In genomic region chr5:21785053-21785452, GRCm38 (mm10) we compare ENCODE assay signal across 7 mouse cellular contexts. TPM values are rescaled to one million over a fixed set of nuclear protein-coding genes. Genes with fewer than 3 reads are reported as not detected.
DNase-seq lines count a peak whose midpoint lies in the region; ATAC-seq lines count a peak whose summit lies in the region.

Gene Dnajc2 (minus strand): TSS chr5:21785251.
Gene Psmc2 (plus strand): TSS chr5:21785283.

- H3K27ac ChIP-seq in intestine, embryonic 15.5 days = peak within 1 kb of the TSS; percentile 55
- peak within 1 kb of the TSS; percentile 93 for H3K27ac ChIP-seq in midbrain, embryonic 10.5 days (replicated peaks)

- intact Hi-C loops in gastrocnemius, postnatal 36 days (cut with DNase I) = no loop called here
- intact Hi-C loops in left cerebral cortex, postnatal 25 days (cut with DNase I) = loop anchor here (5.0 kb wide), 2 partner anchors 48 to 732 kb away; partner anchors contain the start of gene Pmpcb

- H3K4me3 ChIP-seq in intestine, embryonic 15.5 days (replicated peaks) = peak within 1 kb of the TSS; percentile 97
- H3K4me3 ChIP-seq in midbrain, embryonic 10.5 days = peak within 1 kb of the TSS; percentile 99

- H3K9ac ChIP-seq in intestine, embryonic 15.5 days = peak within 1 kb of the TSS; percentile 85

- under 1% methylated on average over 37 of the region's 37 CpGs for WGBS in intestine, embryonic 15.5 days
- WGBS in midbrain, embryonic 10.5 days = under 1% methylated on average over 37 of the region's 37 CpGs

- peak; percentile 93 for DNase-seq in adrenal gland, adult 2 months
- DNase-seq in embryo, embryonic 11.5 days (ENCODE audit: low read depth, low spot score) = peak; percentile 83
- peak; percentile 86 to 87 for DNase-seq in gastrocnemius, postnatal 36 days
- peak; percentile 89 to 95 for DNase-seq in left cerebral cortex, postnatal 25 days (ENCODE audit: low spot score in 2 of 2)
- peak; percentile 88 for DNase-seq in midbrain, embryonic 10.5 days (ENCODE audit: low spot score)
- peak; percentile 90 for DNase-seq in right cerebral cortex, postnatal 4 days

- ATAC-seq in intestine, embryonic 15.5 days = peak; percentile 97

- H3K4me2 ChIP-seq in intestine, embryonic 15.5 days (replicated peaks) = peak within 1 kb of the TSS; percentile 85

- peaks cover 6% of the 10 kb centered on the region; the same call in 1 of the 2 replicates for H3K4me1 ChIP-seq in intestine, embryonic 15.5 days (replicated peaks)
- peaks cover 40% of the 10 kb centered on the region for H3K4me1 ChIP-seq in midbrain, embryonic 10.5 days

- H3K9me3 ChIP-seq in intestine, embryonic 15.5 days = no peaks in the 10 kb centered on the region
- no peaks in the 10 kb centered on the region for H3K9me3 ChIP-seq in midbrain, embryonic 10.5 days (replicated peaks)

- H3K27me3 ChIP-seq in intestine, embryonic 15.5 days (replicated peaks) = no peaks in the 10 kb centered on the region
- H3K27me3 ChIP-seq in midbrain, embryonic 10.5 days (ENCODE audit: low read depth, poor library complexity, severe bottlenecking) = no peaks in the 10 kb centered on the region

- peaks cover 18% of the 10 kb centered on the region for H3K36me3 ChIP-seq in intestine, embryonic 15.5 days
- peaks cover 47% of the 10 kb centered on the region for H3K36me3 ChIP-seq in midbrain, embryonic 10.5 days

RNA-seq across cellular contexts. Expression of gene Dnajc2, which starts in this region (rescaled TPM):
- 10 to 100 TPM; 27.6 to 33.5 TPM for total RNA-seq in adrenal gland, adult 2 months (2021)
- 36.7 and 42.7 TPM in 2 replicates for polyA plus RNA-seq in adrenal gland, adult 2 months (2012; rRNA removed)
- total RNA-seq in gastrocnemius, postnatal 36 days (2021) = 10 to 100 TPM; 17.7 to 21.2 TPM
- 76.3 and 88.1 TPM in 2 replicates for polyA plus RNA-seq in intestine, embryonic 15.5 days (2015; fragmentation: Nextera tagmentation; extraction: Ambion mirVana)
- 10 to 100 TPM; 29.6 to 34.9 TPM for total RNA-seq in left cerebral cortex, postnatal 25 days (2021)
- 89.0 and 100 TPM in 2 replicates for polyA plus RNA-seq in midbrain, embryonic 10.5 days (2016; fragmentation: Nextera tagmentation; extraction: Ambion mirVana)

RNA-seq across cellular contexts. Expression of gene Psmc2, which starts in this region (rescaled TPM):
- total RNA-seq in adrenal gland, adult 2 months (2021) = 100 to 1,000 TPM; 136 to 146 TPM
- 7.7 and 8.2 TPM in 2 replicates for polyA plus RNA-seq in adrenal gland, adult 2 months (2012; rRNA removed)
- total RNA-seq in gastrocnemius, postnatal 36 days (2021) = 100 to 1,000 TPM in 1 of 2 experiments, 10 to 100 TPM in 1; 95.2 to 108 TPM
- polyA plus RNA-seq in intestine, embryonic 15.5 days (2015; fragmentation: Nextera tagmentation; extraction: Ambion mirVana) = 165 and 175 TPM in 2 replicates
- total RNA-seq in left cerebral cortex, postnatal 25 days (2021) = 100 to 1,000 TPM; 108 to 118 TPM
- 247 and 261 TPM in 2 replicates for polyA plus RNA-seq in midbrain, embryonic 10.5 days (2016; fragmentation: Nextera tagmentation; extraction: Ambion mirVana)

Comparison
In these comparisons a context has a peak if more than half of its experiments do, and no peak if none do; other contexts are left out.
1. Peak in every context shown above with its lines: DNase-seq, ATAC-seq, H3K4me3 ChIP-seq and H3K27ac ChIP-seq.
2. RNA of gene Psmc2 (polyA plus RNA-seq): 247 to 261 TPM in midbrain, embryonic 10.5 days and 165 to 175 TPM in intestine, embryonic 15.5 days; 7.7 to 8.2 TPM in adrenal gland, adult 2 months; every median in the first group is over 10 times any median in the second.